Mouse (Mus musculus) kidney, postnatal 0 days (tissue): ENCODE results near the gene Ttll2. TPM values are rescaled to one million over a fixed set of nuclear protein-coding genes. Genes with fewer than 3 reads are reported as not detected.
"Not testable (repeated sequence)": the region's sequence is repeated elsewhere in the genome, so short reads cannot be mapped to it uniquely, and the experiment has no call there.

Experiments used
- ATAC-seq: fragments of 200-750 bp; cut with Nextera tagmentation; replicated peaks from 2 replicates; pipeline ENCODE4 v1.8.0; 2017; ENCODE audit warnings: low read depth, moderate number of reproducible peaks, moderate TSS enrichment, moderate library complexity; ENCODE audit not compliant: low FRiP score
- DNase-seq: peaks from one replicate; pipeline ENCODE4 v3.0.0-alpha.2; 2016; ENCODE audit warnings: low spot score
- H3K27ac ChIP-seq: fragments of 300-500 bp; sonication (generic); 2 replicates; pipeline ENCODE4 v1.5.1; 2014; ENCODE audit warnings: mild to moderate bottlenecking
- H3K27me3 ChIP-seq: fragments of 300-500 bp; sonication (generic); 2 replicates; pipeline ENCODE4 v1.6.1; 2014; ENCODE audit warnings: low read length, mixed read lengths; ENCODE audit not compliant: insufficient read depth
- H3K36me3 ChIP-seq: fragments of 300-500 bp; sonication (generic); 2 replicates; pipeline ENCODE4 v1.6.1; 2014; ENCODE audit warnings: low read length, mixed read lengths; ENCODE audit not compliant: insufficient read depth
- H3K4me1 ChIP-seq: fragments of 300-500 bp; sonication (generic); replicated peaks from 2 replicates; pipeline ENCODE4 v1.6.1; 2014; ENCODE audit warnings: antibody characterized with exemption, low read length, mixed read lengths; ENCODE audit not compliant: insufficient read depth
- H3K4me2 ChIP-seq: fragments of 300-500 bp; sonication (generic); 2 replicates; pipeline ENCODE4 v1.6.1; 2014; ENCODE audit warnings: mild to moderate bottlenecking, low read length, moderate library complexity, mixed read lengths
- H3K4me3 ChIP-seq: fragments of 300-500 bp; sonication (generic); replicated peaks from 2 replicates; pipeline ENCODE4 v1.5.1; 2014; ENCODE audit warnings: low read depth, low read length
- H3K9ac ChIP-seq: fragments of 300-500 bp; sonication (generic); 2 replicates; pipeline ENCODE4 v1.6.1; 2014; ENCODE audit warnings: low read depth, low read length
- H3K9me3 ChIP-seq: fragments of 300-500 bp; sonication (generic); replicated peaks from 2 replicates; pipeline ENCODE4 v1.6.1; 2016; ENCODE audit warnings: low read length, inconsistent platforms, mixed read lengths
- WGBS: fragments of 180-500 bp; shearing (Covaris S2); extraction: QIAGEN DNeasy Blood & Tissue Kit; methylation state at CpG from one replicate; pipeline ENCODE4 v1.1.7; 2014; 5-methylcytosine and 5-hydroxymethylcytosine counted together
- polyA plus RNA-seq: library from polyadenylated mRNA; unstranded; fragments of >200 nt; fragmentation: Nextera tagmentation; extraction: Ambion mirVana; gene quantifications from 2 replicates; pipeline ENCODE4 v1.2.1, GENCODE M21; 2015

Gene Ttll2
- polyA plus RNA-seq, 1 experiment from 2014 or later = not detected

- no CpG with 5 or more reads among the region's 2 CpGs for WGBS
- ATAC-seq = peak; percentile 26; the same call in 1 of the 2 replicates
- not testable (repeated sequence) for H3K9ac ChIP-seq, H3K4me2 ChIP-seq, H3K4me3 ChIP-seq, H3K9me3 ChIP-seq, DNase-seq, H3K36me3 ChIP-seq, H3K27ac ChIP-seq, H3K27me3 ChIP-seq, H3K4me1 ChIP-seq
Measured at GRCm38 (mm10) chr17:7388341-7388957, 36.0 kb upstream of the Ttll2 start.

- not testable (repeated sequence) for H3K9me3 ChIP-seq, H3K36me3 ChIP-seq, H3K4me3 ChIP-seq, H3K27ac ChIP-seq, ATAC-seq, H3K4me2 ChIP-seq, H3K27me3 ChIP-seq, H3K4me1 ChIP-seq, H3K9ac ChIP-seq, DNase-seq
- WGBS = 82% methylated on average over 8 of the region's 8 CpGs
Measured at GRCm38 (mm10) chr17:7386016-7386415, 33.5 kb upstream of the Ttll2 start.

GRCm38 (mm10) chr17:7385364-7385763 lies 32.9 kb upstream of the Ttll2 start, which contains the start of gene Unc93a2:
TSS of gene Unc93a2 (minus strand) at chr17:7385464.
- H3K27me3 ChIP-seq, H3K4me2 ChIP-seq, ATAC-seq, H3K4me3 ChIP-seq, H3K36me3 ChIP-seq, DNase-seq, H3K9me3 ChIP-seq, H3K4me1 ChIP-seq, H3K27ac ChIP-seq, H3K9ac ChIP-seq: not testable (repeated sequence)
- 75% methylated on average over 3 of the region's 3 CpGs for WGBS

- ATAC-seq, H3K36me3 ChIP-seq, H3K9me3 ChIP-seq, H3K4me3 ChIP-seq, H3K4me1 ChIP-seq, DNase-seq, H3K27me3 ChIP-seq, H3K9ac ChIP-seq, H3K27ac ChIP-seq, H3K4me2 ChIP-seq: not testable (repeated sequence)
- 59% methylated on average over 7 of the region's 13 CpGs for WGBS
Measured at GRCm38 (mm10) chr17:7383167-7384143, 31.0 kb upstream of the Ttll2 start.

- WGBS = 27% methylated on average over 1 of the region's 3 CpGs
- H3K4me3 ChIP-seq, H3K27ac ChIP-seq, H3K9ac ChIP-seq, DNase-seq, H3K36me3 ChIP-seq, H3K9me3 ChIP-seq, H3K4me1 ChIP-seq, H3K4me2 ChIP-seq, H3K27me3 ChIP-seq: not testable (repeated sequence)
- ATAC-seq = 0 out of 2 replicates have a peak, but pooled peaks have one; percentile 7
Measured at GRCm38 (mm10) chr17:7382711-7383110, 30.2 kb upstream of the Ttll2 start.

- ATAC-seq, DNase-seq, H3K27ac ChIP-seq, H3K9ac ChIP-seq, H3K4me2 ChIP-seq, H3K27me3 ChIP-seq, H3K36me3 ChIP-seq, H3K4me1 ChIP-seq, H3K9me3 ChIP-seq, H3K4me3 ChIP-seq: not testable (repeated sequence)
- 13% methylated on average over 2 of the region's 3 CpGs for WGBS
Measured at GRCm38 (mm10) chr17:7377907-7378306, 25.4 kb upstream of the Ttll2 start.

- not testable (repeated sequence) for H3K9me3 ChIP-seq, DNase-seq, H3K27ac ChIP-seq, H3K9ac ChIP-seq, H3K27me3 ChIP-seq, H3K36me3 ChIP-seq, H3K4me2 ChIP-seq, H3K4me1 ChIP-seq, H3K4me3 ChIP-seq
- ATAC-seq = peak; percentile 38; the same call in 1 of the 2 replicates
- 83% methylated on average over 1 of the region's 3 CpGs for WGBS
Measured at GRCm38 (mm10) chr17:7376951-7377700, 24.6 kb upstream of the Ttll2 start.

- not testable (repeated sequence) for DNase-seq, H3K9ac ChIP-seq, H3K4me3 ChIP-seq, H3K36me3 ChIP-seq, ATAC-seq, H3K4me1 ChIP-seq, H3K9me3 ChIP-seq, H3K27me3 ChIP-seq, H3K4me2 ChIP-seq, H3K27ac ChIP-seq
- 85% methylated on average over 2 of the region's 5 CpGs for WGBS
Measured at GRCm38 (mm10) chr17:7371879-7372278, 19.4 kb upstream of the Ttll2 start, which contains the start of gene Gm49630. TSS of gene Gm49630 (minus strand) at chr17:7371979.

- not testable (repeated sequence) for H3K9me3 ChIP-seq, H3K27ac ChIP-seq, ATAC-seq, H3K4me2 ChIP-seq, H3K9ac ChIP-seq, H3K4me1 ChIP-seq, DNase-seq, H3K27me3 ChIP-seq, H3K4me3 ChIP-seq, H3K36me3 ChIP-seq
- WGBS = 68% methylated on average over 5 of the region's 6 CpGs
Measured at GRCm38 (mm10) chr17:7369401-7369800, 16.9 kb upstream of the Ttll2 start.
